Mouse (Mus musculus) ES-Bruce4 (cell line): Measurements from ENCODE around the gene Bad. TPM values are rescaled to one million over a fixed set of nuclear protein-coding genes. Genes with fewer than 3 reads are reported as not detected.
"Not testable (repeated sequence)": the region's sequence is repeated elsewhere in the genome, so short reads cannot be mapped to it uniquely, and the experiment has no call there.

ENCODE experiments used
- H3K27ac ChIP-seq: 2 replicates; pipeline ENCODE4 v1.5.1; 2012; ENCODE audit warnings: low read length, inconsistent platforms; ENCODE audit not compliant: insufficient read depth
- H3K27me3 ChIP-seq: 2 replicates; pipeline ENCODE4 v1.6.1; 2012; ENCODE audit warnings: mild to moderate bottlenecking, low read length, inconsistent platforms; ENCODE audit not compliant: control insufficient read depth, poor library complexity, insufficient read depth, severe bottlenecking
- H3K36me3 ChIP-seq: 2 replicates; pipeline ENCODE4 v1.6.1; 2012; ENCODE audit warnings: inconsistent platforms, mild to moderate bottlenecking, low read length, moderate library complexity; ENCODE audit not compliant: control insufficient read depth, poor library complexity, insufficient read depth, severe bottlenecking
- H3K4me1 ChIP-seq: one replicate; pipeline ENCODE4 v1.8.1; 2011; ENCODE audit warnings: low read length; ENCODE audit not compliant: control insufficient read depth, insufficient read depth
- H3K4me3 ChIP-seq: 2 replicates; pipeline ENCODE4 v1.5.1; 2011; ENCODE audit warnings: low read depth, mild to moderate bottlenecking, low read length
- H3K9ac ChIP-seq: 2 replicates; pipeline ENCODE4 v1.6.1; 2012; ENCODE audit warnings: low read depth, mild to moderate bottlenecking, inconsistent platforms; ENCODE audit not compliant: poor library complexity, severe bottlenecking
- H3K9me3 ChIP-seq: replicated peaks from 2 replicates; pipeline ENCODE4 v1.6.1; 2012; ENCODE audit warnings: mild to moderate bottlenecking, low read length, inconsistent platforms; ENCODE audit not compliant: control insufficient read depth, poor library complexity, insufficient read depth, severe bottlenecking
- CTCF ChIP-seq: IDR thresholded peaks from one replicate; pipeline ENCODE4 v1.8.1; 2011; ENCODE audit warnings: low read depth, low read length
- EP300 ChIP-seq: IDR thresholded peaks from 2 replicates; pipeline ENCODE4 v1.6.1; 2011; ENCODE audit warnings: low read depth, low read length; ENCODE audit not compliant: insufficient read depth
- POLR2A ChIP-seq: IDR thresholded peaks from one replicate; pipeline ENCODE4 v1.8.1; 2011; ENCODE audit warnings: low read length; ENCODE audit not compliant: insufficient read depth
- polyA plus RNA-seq: library from polyadenylated mRNA; stranded (reverse); fragments of >200 nt; gene quantifications from 2 replicates; pipeline ENCODE4 v1.2.4, GENCODE M21; 2011; ENCODE audit warnings: low read depth; ENCODE audit not compliant: missing spikeins, insufficient read depth, insufficient read length

Bad gene
- polyA plus RNA-seq, 1 experiment, result 14.6 TPM

- Histone ChIP-seq H3K4me1 (no peaks in the 10 kb centered on the region), H3K9ac (no peak overlapping the region), H3K27me3 (no peaks in the 10 kb centered on the region), H3K9me3 (no peaks in the 10 kb centered on the region), H3K4me3 (no peak overlapping the region), H3K27ac (no peak overlapping the region), H3K36me3 (0 out of 2 replicates have a peak, but pooled peaks cover 3% of the 10 kb centered on the region)
- TF ChIP-seq POLR2A (no peak), EP300 (no peak), CTCF (no peak)
Observed at GRCm38 (mm10) chr19:6989251-6989650, 47.6 kb downstream of the Bad start.

DNA sequence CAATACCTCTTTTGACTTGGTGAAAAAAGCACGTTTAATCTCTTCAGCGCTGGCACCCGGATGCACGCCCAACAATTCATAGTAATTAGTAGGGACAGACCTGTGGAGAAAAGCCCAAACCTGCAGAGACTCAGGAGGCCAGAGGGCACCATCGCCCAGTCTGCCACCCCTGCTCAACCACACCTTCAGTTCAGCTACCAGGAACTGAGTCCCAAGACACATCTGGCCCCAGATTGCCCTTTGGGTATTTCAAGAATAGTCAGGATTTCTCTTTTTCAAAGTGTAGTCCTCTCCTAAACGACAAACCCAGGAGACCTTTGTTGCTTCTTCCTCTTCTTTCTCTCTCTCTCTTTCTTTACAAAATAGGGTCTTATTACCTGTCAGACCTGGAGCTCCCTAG, 49.1 kb downstream of the Bad start:
- Histone ChIP-seq H3K4me1 (no peaks in the 10 kb centered on the region), H3K27me3 (no peaks in the 10 kb centered on the region), H3K27ac (no peak overlapping the region), H3K9ac (no peak overlapping the region), H3K9me3 (no peaks in the 10 kb centered on the region), H3K4me3 (no peak overlapping the region), H3K36me3 (no peaks in the 10 kb centered on the region)
- no peak for TF ChIP-seq EP300
- no peak for TF ChIP-seq POLR2A
- TF ChIP-seq CTCF, result no peak

DNA sequence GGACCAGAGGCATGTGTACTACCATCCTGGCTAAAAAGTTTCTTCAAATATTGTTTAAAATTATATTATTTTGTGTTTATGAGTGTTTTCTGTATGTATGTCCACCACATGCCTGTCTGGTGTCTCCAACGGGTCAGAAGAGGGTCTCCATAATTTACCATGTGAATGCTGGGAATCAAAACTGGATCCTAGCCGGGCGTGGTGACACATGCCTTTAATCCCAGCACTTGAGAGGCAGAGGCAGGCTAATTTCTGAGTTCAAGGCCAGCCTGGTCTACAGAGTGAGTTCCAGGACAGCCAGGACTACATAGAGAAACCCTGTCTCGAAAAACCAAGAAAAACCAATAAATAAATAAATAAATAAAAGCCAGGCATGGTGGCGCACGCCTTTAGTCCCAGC, 49.5 kb downstream of the Bad start:
- H3K9me3 ChIP-seq, H3K36me3 ChIP-seq, H3K27me3 ChIP-seq, H3K4me1 ChIP-seq, H3K4me3 ChIP-seq, H3K9ac ChIP-seq, H3K27ac ChIP-seq: not testable (repeated sequence)

DNA sequence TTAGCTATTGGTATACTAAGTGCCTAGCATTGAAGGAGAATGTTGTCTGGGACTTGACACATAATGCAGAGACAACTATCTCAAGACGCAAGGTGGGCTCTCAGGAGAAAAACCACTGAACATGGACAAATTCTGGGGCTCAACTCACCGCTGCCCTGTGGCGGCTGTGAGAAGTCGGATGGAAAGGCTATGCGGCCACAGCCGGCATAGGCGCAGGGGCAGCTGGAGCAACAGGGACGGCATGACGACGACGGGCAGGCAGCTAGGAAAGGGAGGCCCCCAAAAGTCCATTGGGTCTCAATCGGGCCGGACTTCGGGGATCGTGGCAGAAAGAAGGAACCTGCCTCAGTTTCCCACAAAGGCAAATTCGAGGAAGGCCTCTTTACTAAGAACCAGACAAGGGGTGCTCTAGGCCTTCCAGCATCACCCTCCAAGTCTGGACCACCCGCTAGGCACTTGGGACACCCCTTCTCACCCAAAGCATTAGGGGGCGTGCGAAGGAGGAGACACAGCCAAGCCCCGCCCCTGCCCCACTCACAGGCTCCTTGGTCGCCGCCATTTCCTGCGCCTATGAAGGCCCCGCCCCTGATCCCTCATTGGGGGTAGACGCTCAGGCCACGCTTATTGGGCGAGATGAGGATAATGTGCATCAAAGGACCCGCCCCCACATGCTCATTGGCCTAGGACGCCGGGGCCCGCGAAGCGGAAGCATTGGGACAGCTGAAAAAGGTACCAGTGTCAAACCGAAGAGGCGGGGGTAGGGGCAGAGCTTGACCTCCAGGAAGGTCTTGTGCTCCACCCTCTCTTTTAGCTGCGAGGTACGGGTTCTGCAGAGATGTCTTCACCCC, 50.6 kb downstream of the Bad start, which contains the start of gene Dnajc4:
TSS of gene Dnajc4 (minus strand) at position 562 of the 848 bp plus-strand sequence.
- TF ChIP-seq CTCF (no peak), EP300 (0 out of 2 replicates have a peak, but pooled peaks have one; percentile 27)
- no peaks in the 10 kb centered on the region for H3K36me3 ChIP-seq
- no peaks in the 10 kb centered on the region for H3K4me1 ChIP-seq
- H3K9me3 ChIP-seq, result no peaks in the 10 kb centered on the region
- H3K27ac ChIP-seq, result peak within 1 kb of the TSS; percentile 75
- H3K27me3 ChIP-seq, result no peaks in the 10 kb centered on the region
- peak within 1 kb of the TSS; percentile 74 for H3K9ac ChIP-seq
- peak within 1 kb of the TSS; percentile 77 for H3K4me3 ChIP-seq

DNA sequence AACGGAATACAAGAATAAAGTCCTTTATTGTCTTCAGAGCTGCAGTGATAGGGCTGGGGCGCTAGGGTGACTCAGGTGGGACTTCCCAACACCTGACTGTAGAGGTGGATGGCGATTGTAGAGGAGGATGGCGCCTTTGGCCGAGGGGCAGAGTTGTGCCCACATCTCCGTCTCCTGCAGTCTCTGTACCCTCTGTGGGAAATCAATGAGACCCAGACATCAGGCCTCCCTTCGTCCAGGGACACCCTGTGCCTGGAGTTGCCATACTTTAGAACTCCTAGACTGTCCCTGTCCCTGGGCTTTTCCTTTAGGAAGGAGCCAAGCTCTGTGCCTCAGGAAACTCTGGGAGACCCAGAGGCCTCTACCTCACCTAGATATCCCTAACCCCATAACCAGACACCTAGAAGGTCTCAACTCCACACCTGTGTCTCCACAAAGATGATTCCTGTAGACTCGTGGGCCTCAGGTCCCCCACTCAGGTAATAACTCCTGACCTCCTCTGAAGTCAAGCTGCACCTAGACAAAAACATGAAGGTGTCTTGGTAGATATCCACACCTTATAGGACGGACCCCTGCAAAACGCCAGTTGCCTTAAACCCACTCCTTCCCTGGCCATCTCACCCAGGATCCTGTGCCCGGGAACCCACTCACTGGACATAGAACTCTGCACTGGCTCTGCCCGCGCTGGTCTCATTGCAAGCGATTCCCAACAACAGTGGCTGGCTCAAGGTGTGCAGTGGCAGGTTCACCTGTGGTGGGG, 51.5 kb downstream of the Bad start:
- no peaks in the 10 kb centered on the region for H3K27me3 ChIP-seq
- H3K9me3 ChIP-seq, result no peaks in the 10 kb centered on the region
- TF ChIP-seq EP300 (no peak), CTCF (no peak), POLR2A (no peak)
- H3K36me3 ChIP-seq, result no peaks in the 10 kb centered on the region
- peak overlapping the region; percentile 46 for H3K4me3 ChIP-seq
- peak overlapping the region; percentile 34 for H3K9ac ChIP-seq
- no peaks in the 10 kb centered on the region for H3K4me1 ChIP-seq
- H3K27ac ChIP-seq, result peak overlapping the region; percentile 75

DNA sequence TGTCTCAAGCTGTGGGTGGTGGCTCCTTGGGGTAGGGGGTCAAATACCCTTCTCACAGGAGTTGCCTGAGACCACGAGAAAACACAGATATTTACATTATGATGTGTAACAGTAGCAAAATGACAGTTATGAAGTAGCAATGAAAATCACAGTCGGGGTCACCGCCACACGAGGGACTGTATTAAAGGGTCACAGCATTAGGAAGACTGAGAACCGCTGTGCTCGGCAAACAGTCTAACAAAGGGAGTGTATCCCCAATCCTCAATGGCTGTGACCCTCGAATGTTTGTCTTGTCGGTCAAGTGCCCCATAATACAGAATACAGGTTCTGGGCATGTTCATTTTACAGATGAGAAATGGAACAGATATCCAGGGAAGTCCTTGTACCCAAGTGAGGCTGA, 52.3 kb downstream of the Bad start:
- Histone ChIP-seq H3K4me3 (no peak overlapping the region), H3K9me3 (no peaks in the 10 kb centered on the region; the same call in 1 of the 2 replicates), H3K36me3 (no peaks in the 10 kb centered on the region), H3K27me3 (no peaks in the 10 kb centered on the region), H3K4me1 (no peaks in the 10 kb centered on the region), H3K9ac (no peak overlapping the region), H3K27ac (no peak overlapping the region)
- TF ChIP-seq POLR2A (no peak), CTCF (no peak), EP300 (no peak)
